Mouse (Mus musculus) limb, embryonic 12.5 days (tissue): Measurements from ENCODE around the gene Capza1. TPM values are rescaled to one million over a fixed set of nuclear protein-coding genes. Genes with fewer than 3 reads are reported as not detected.
"Not testable (repeated sequence)": the region's sequence is repeated elsewhere in the genome, so short reads cannot be mapped to it uniquely, and the experiment has no call there.

ENCODE experiments used
- ATAC-seq: fragments of 200-750 bp; cut with Nextera tagmentation; 2 replicates; pipeline ENCODE4 v1.8.0; 2017; ENCODE audit warnings: low read depth, moderate TSS enrichment; ENCODE audit not compliant: insufficient number of reproducible peaks, insufficient read depth, low FRiP score, low TSS enrichment
- H3K27ac ChIP-seq: fragments of 300-500 bp; sonication (generic); 2 replicates; pipeline ENCODE4 v1.5.1; 2016; ENCODE audit warnings: mild to moderate bottlenecking, moderate library complexity
- H3K27me3 ChIP-seq: fragments of 300-500 bp; sonication (generic); 2 replicates; pipeline ENCODE4 v1.6.1; 2016; ENCODE audit warnings: mild to moderate bottlenecking, moderate library complexity
- H3K36me3 ChIP-seq: fragments of 300-500 bp; sonication (generic); 2 replicates; pipeline ENCODE4 v1.6.1; 2016; ENCODE audit warnings: mild to moderate bottlenecking, moderate library complexity
- H3K4me1 ChIP-seq: fragments of 300-500 bp; sonication (generic); replicated peaks from 2 replicates; pipeline ENCODE4 v1.6.1; 2016
- H3K4me2 ChIP-seq: fragments of 300-500 bp; sonication (generic); 2 replicates; pipeline ENCODE4 v1.6.1; 2016; ENCODE audit warnings: mild to moderate bottlenecking, moderate library complexity
- H3K4me3 ChIP-seq: fragments of 300-500 bp; sonication (generic); replicated peaks from 2 replicates; pipeline ENCODE4 v1.5.1; 2016; ENCODE audit warnings: mild to moderate bottlenecking
- H3K9ac ChIP-seq: fragments of 300-500 bp; sonication (generic); replicated peaks from 2 replicates; pipeline ENCODE4 v1.6.1; 2016; ENCODE audit warnings: mild to moderate bottlenecking, moderate library complexity
- H3K9me3 ChIP-seq: fragments of 300-500 bp; sonication (generic); 2 replicates; pipeline ENCODE4 v1.6.1; 2016; ENCODE audit warnings: mild to moderate bottlenecking, moderate library complexity
- WGBS: fragments of 180-500 bp; shearing (Covaris S2); methylation state at CpG from one replicate; pipeline ENCODE4 v1.1.7; 2016; 5-methylcytosine and 5-hydroxymethylcytosine counted together
- polyA plus RNA-seq: library from polyadenylated mRNA; unstranded; fragments of >200 nt; fragmentation: Nextera tagmentation; extraction: Ambion mirVana; gene quantifications from 2 replicates; pipeline ENCODE4 v1.2.1, GENCODE M21; 2016

Capza1 gene
- polyA plus RNA-seq, 1 experiment from 2014 or later = 183 TPM

DNA sequence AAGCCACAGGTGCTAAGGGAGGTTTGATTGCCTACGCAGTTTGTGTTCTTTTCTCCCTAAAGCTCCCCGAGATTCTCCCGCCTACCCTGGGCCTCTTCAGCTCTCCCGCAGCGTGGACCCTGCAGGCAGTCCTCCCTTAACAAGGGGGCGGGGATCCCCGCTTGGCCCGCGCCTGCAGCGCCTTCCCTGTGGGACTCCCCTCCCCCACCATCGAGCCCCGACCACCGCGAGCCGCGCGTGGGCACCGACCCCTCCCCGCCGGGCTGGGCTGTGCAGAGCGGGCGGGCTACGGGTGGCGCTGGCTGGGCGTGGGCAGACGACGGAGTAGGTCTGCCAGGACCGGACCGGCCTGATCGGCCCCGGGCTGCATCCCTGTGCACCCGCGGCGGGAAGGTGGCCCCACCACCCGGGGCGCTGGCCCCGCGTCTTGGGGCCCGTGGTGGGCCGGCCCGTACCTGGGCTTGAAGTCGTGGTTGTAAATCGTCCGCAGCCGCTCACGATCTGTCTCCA is 46.8 kb downstream of the Capza1 start:
- under 1% methylated on average over 46 of the region's 46 CpGs for WGBS
- H3K4me1 ChIP-seq = peaks cover 28% of the 10 kb centered on the region
- H3K27me3 ChIP-seq = no peaks in the 10 kb centered on the region
- H3K27ac ChIP-seq = peak overlapping the region; percentile 97
- peaks cover 32% of the 10 kb centered on the region; the same call in 1 of the 2 replicates for H3K36me3 ChIP-seq
- H3K4me3 ChIP-seq = peak overlapping the region; percentile 94
- H3K4me2 ChIP-seq = peak overlapping the region; percentile 73
- no peaks in the 10 kb centered on the region for H3K9me3 ChIP-seq
- H3K9ac ChIP-seq = peak overlapping the region; percentile 93
- peak; percentile 74 for ATAC-seq

DNA sequence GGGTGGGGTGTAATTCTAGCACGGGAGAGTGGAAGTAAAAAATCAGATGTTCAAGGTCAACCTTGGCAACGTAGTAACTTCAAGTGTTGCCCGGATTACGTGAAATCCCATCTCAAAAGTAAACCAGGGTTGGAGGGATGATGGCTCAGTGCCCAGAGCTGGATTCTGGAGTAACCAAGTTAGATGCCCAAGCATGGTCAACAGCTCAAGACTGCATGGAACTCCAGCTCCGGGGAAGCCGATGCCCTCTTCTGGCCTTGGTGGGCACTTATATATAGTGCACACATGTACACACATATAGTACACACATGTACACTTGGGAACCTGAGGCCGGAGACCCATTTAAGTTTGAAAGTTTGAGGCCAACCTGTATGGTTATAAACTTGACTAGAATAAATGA is 48.2 kb downstream of the Capza1 start:
- Histone ChIP-seq H3K27ac (no peak overlapping the region), H3K27me3 (no peaks in the 10 kb centered on the region), H3K4me1 (peaks cover 28% of the 10 kb centered on the region), H3K4me2 (no peak overlapping the region), H3K9me3 (no peaks in the 10 kb centered on the region), H3K9ac (no peak overlapping the region), H3K4me3 (no peak overlapping the region), H3K36me3 (peaks cover 26% of the 10 kb centered on the region; the same call in 1 of the 2 replicates)
- 95% methylated on average over 7 of the region's 7 CpGs for WGBS
- no peak for ATAC-seq

DNA sequence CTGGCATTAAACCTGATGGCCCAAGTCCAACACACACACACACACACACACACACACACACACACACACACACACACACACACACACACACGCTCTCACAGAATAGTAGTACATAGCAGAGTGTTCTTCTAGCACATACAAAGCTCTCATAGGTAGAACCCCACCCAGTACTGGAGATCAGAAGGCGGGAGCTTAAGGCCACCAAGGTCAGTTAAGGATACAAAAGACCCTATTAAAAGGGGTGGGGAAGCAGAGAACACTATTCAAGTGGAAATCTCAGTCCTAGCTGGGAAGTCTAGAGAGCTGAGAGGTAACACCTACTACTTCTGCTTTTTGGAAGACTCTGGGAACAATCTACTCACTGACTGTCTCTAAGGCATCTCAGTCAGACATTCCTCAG is 49.0 kb downstream of the Capza1 start:
- H3K9ac ChIP-seq = no peak overlapping the region
- H3K27ac ChIP-seq = no peak overlapping the region
- H3K9me3 ChIP-seq = no peaks in the 10 kb centered on the region
- H3K4me1 ChIP-seq = peaks cover 28% of the 10 kb centered on the region
- WGBS = 92% methylated on average over 2 of the region's 2 CpGs
- no peak for ATAC-seq
- no peak overlapping the region for H3K4me3 ChIP-seq
- no peaks in the 10 kb centered on the region for H3K27me3 ChIP-seq
- H3K36me3 ChIP-seq = peaks cover 21% of the 10 kb centered on the region; the same call in 1 of the 2 replicates
- H3K4me2 ChIP-seq = no peak overlapping the region

DNA sequence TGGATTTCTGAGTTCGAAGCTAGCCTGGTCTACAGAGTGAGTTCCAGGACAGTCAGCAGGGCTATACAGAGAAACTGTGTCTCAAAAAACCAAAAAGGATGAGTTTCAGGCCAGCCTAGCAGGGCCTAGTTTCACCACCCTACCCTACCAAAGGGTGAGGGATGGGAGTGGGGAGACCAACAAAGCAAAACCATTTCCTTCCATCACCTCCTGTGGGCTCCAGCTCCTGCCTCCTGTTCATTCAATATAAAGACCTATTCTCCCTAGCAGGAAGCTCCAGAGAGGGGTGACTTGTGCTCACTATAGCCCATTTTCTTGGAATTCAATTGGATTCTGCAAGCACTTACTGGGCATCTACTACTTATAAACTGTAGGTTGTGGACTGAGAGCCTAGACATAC is 49.6 kb downstream of the Capza1 start:
- Histone ChIP-seq H3K27ac (no peak overlapping the region), H3K4me1 (peaks cover 28% of the 10 kb centered on the region), H3K27me3 (no peaks in the 10 kb centered on the region), H3K9ac (no peak overlapping the region), H3K9me3 (no peaks in the 10 kb centered on the region), H3K4me2 (no peak overlapping the region), H3K36me3 (peaks cover 21% of the 10 kb centered on the region; the same call in 1 of the 2 replicates), H3K4me3 (no peak overlapping the region)
- ATAC-seq = no peak
- WGBS = 94% methylated on average over 1 of the region's 1 CpGs

DNA sequence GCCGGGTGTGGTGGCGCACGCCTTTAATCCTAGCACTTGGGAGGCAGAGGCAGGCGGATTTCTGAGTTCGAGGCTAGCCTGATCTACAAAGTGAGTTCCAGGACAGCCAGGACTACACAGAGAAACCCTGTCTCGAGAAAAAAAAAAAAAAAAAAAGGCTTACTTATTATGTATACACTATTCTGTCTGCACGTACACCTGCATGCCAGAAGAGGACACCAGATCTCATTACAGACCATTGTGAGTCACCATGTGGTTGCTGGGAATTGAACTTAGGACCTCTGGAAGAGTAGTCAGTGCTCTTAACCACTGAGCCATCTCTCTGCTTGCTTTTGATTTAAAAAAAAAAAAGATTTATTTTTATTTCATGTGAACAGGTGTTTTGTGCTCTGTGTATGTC is 51.1 kb downstream of the Capza1 start:
- H3K4me2 ChIP-seq, H3K9ac ChIP-seq, H3K4me3 ChIP-seq, H3K27ac ChIP-seq, H3K9me3 ChIP-seq, H3K27me3 ChIP-seq, ATAC-seq: not testable (repeated sequence)
- Histone ChIP-seq H3K36me3 (peaks cover 24% of the 10 kb centered on the region; the same call in 1 of the 2 replicates), H3K4me1 (peaks cover 15% of the 10 kb centered on the region)
- 93% methylated on average over 7 of the region's 7 CpGs for WGBS

DNA sequence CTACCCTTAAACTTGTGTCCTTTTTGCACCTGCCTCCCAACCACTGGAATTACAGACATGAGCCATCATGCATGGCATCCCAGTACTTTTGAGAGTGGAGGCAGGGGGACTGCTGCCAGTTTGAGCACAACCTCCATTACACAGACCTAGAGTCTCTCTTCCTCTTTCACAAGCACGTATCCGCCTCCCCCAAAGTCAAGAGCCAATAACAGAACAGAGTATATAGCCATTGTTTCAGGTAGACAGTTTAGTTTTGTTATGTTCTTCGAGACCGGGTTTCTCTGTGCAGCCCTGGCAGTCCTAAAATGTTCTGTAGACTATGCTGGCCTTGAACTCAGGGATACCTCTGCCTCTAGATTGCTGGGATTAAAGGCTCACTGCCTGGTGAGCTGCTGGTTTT is 52.1 kb downstream of the Capza1 start:
- 86% methylated on average over 4 of the region's 4 CpGs for WGBS
- no peak overlapping the region for H3K4me2 ChIP-seq
- H3K9me3 ChIP-seq = no peaks in the 10 kb centered on the region
- peaks cover 26% of the 10 kb centered on the region; the same call in 1 of the 2 replicates for H3K36me3 ChIP-seq
- H3K27me3 ChIP-seq = no peaks in the 10 kb centered on the region
- no peak overlapping the region for H3K9ac ChIP-seq
- no peak for ATAC-seq
- peaks cover 14% of the 10 kb centered on the region for H3K4me1 ChIP-seq
- no peak overlapping the region for H3K27ac ChIP-seq
- H3K4me3 ChIP-seq = no peak overlapping the region

DNA sequence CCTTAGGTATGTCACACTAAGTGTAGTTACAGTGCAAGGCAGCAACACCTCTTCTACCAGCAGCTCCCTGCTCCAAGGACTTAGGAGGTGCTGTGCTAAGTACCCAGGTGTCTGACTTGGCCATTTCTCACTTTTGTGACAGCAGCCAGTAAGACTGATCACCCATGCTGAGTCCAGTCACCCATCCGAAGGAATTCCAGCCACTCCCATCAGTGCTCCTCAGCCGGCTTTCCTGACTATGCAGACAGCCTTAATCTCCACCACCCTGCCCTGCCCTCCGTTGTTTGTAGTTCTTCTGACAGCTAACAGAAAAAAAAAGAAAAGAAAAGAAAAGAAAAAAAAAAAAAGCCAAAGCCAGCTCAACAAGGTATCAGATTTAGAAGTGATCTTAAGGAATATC is 52.6 kb downstream of the Capza1 start:
- 27% methylated on average over 3 of the region's 3 CpGs for WGBS
- H3K9ac ChIP-seq = no peak overlapping the region
- H3K4me2 ChIP-seq = no peak overlapping the region
- H3K4me3 ChIP-seq = no peak overlapping the region
- ATAC-seq = no peak
- H3K27me3 ChIP-seq = no peaks in the 10 kb centered on the region
- H3K27ac ChIP-seq = no peak overlapping the region
- no peaks in the 10 kb centered on the region for H3K9me3 ChIP-seq
- H3K36me3 ChIP-seq = peaks cover 29% of the 10 kb centered on the region; the same call in 1 of the 2 replicates
- peaks cover 10% of the 10 kb centered on the region for H3K4me1 ChIP-seq

DNA sequence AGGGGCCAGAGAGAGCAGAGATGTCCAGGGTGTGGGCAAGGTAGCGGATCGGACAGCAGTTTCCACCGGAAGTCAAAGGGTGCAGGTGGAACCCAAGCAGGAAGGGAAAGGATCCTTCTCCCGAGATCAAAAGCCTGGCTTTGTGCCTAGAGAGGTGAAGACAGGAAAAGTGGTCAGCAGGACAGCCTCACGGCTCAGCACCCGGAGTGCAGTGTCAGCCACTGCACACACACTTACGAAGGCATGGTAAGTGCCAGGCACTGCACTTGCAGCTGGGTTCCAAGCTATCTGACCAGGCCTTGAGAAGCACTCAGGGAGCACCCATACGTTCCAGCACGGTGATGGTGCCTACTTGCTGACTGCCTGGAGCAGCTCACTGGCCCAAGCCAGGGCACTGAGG is 58.8 kb downstream of the Capza1 start:
- no peak overlapping the region for H3K9ac ChIP-seq
- H3K4me2 ChIP-seq = no peak overlapping the region
- no peaks in the 10 kb centered on the region for H3K4me1 ChIP-seq
- H3K27ac ChIP-seq = no peak overlapping the region
- peaks cover 57% of the 10 kb centered on the region for H3K36me3 ChIP-seq
- WGBS = 76% methylated on average over 9 of the region's 9 CpGs
- no peak overlapping the region for H3K4me3 ChIP-seq
- H3K27me3 ChIP-seq = no peaks in the 10 kb centered on the region
- H3K9me3 ChIP-seq = no peaks in the 10 kb centered on the region
- ATAC-seq = no peak

DNA sequence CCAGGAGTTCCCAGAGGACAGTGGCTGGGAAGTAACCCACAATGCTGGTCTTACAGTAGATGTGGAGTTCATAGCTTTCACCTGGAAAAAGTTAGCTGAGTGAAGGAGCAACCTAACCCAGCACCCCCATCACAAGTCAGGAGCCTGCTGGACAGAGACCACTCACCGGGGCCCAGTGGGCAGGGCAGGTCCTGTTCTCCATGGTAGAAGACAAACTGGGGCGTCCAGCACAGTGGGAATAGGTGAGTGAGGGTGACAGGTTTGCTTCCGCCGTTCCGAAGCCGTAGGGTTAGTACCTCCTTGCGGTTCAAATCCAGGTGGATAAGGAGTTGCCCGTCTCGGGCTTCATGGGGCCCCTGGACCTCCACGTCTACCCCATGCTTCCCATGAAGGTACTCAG is 60.0 kb downstream of the Capza1 start:
- Histone ChIP-seq H3K4me3 (no peak overlapping the region), H3K9ac (no peak overlapping the region), H3K27ac (no peak overlapping the region), H3K36me3 (peaks cover 70% of the 10 kb centered on the region), H3K9me3 (no peaks in the 10 kb centered on the region), H3K4me2 (no peak overlapping the region), H3K27me3 (no peaks in the 10 kb centered on the region), H3K4me1 (no peaks in the 10 kb centered on the region)
- no peak for ATAC-seq
- WGBS = 90% methylated on average over 10 of the region's 10 CpGs

DNA sequence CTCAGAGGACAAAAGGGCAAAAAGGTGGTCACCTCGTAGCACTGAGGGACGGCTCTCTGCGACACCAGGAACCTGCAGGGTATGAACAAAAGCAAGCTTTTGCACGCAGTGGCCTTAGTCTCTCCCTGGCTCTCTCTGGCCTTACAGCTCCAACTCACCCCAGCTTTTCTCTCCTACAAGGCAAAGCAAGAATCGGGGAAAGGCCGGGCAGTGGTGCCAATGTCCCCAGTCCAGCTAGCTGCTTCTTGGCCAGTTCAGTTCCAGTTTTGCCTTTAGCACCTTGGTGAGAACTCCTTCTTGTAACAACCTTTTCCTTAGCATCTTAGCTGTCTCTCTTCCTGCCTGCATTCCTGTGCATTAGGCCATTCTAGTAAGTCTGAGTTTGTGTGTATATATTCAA is 62.8 kb downstream of the Capza1 start:
- Histone ChIP-seq H3K9me3 (no peaks in the 10 kb centered on the region), H3K36me3 (peaks cover 82% of the 10 kb centered on the region), H3K4me2 (no peak overlapping the region), H3K4me3 (no peak overlapping the region), H3K27me3 (no peaks in the 10 kb centered on the region), H3K4me1 (peaks cover 2% of the 10 kb centered on the region; the same call in 1 of the 2 replicates), H3K27ac (no peak overlapping the region), H3K9ac (no peak overlapping the region)
- ATAC-seq = no peak
- WGBS = 97% methylated on average over 6 of the region's 6 CpGs

DNA sequence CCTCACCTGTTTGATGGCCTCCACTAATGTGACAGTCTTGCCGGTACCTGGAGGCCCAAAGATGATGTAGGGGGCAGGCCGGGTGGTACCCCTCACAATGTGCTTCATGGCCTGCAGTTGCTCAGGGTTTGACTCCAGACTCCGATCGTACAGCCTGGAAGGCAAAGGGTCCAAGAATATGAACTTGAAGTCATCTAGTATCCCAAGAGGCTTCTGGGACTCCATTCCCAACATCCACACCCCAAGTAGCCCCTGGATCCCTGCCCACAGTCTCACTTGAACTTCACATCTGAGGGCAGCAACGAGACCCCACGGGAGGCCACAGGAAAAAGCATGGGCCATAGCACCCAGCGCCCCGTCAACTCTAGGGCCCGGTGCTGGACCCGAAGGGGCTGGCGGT is 63.6 kb downstream of the Capza1 start:
- no peak for ATAC-seq

DNA sequence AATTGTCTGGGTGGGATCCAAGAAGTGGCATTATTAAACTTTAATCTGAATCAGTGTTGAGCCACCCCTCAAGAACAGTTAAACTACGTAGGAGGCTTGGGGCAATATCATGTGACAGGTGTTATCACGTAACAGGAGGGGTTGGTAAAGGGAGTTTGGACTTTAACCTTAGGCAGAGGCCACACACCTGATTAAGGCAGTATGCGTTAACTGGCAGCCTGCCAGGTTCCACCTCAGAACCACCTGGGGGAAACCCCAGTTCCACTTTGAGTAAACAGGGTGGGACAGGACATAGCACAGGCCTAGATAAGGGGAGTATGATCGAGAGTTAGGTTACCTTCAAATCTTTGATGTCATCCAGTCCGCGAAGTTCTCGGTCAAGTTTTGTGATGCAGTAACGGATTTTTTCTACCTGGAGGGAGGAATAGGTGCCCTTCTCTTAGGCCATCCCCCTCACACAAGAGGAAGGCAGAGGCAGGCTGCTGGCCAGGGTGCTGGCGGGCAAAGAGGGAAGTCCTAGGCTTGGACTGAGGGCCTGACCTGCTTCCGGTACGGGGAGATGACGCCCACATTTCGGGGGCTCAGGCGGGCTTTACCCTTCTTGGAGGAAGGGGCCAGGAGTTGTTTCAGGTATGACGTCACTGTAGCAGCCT is 67.7 kb downstream of the Capza1 start:
- no peak overlapping the region for H3K27ac ChIP-seq
- 81% methylated on average over 15 of the region's 15 CpGs for WGBS

More for the DNA sequence above, 63.6 kb downstream of the Capza1 start:
- no peak overlapping the region for H3K4me2 ChIP-seq
- H3K36me3 ChIP-seq = peaks cover 84% of the 10 kb centered on the region
- 97% methylated on average over 11 of the region's 11 CpGs for WGBS
- H3K9ac ChIP-seq = no peak overlapping the region
- H3K27me3 ChIP-seq = no peaks in the 10 kb centered on the region
- H3K4me3 ChIP-seq = no peak overlapping the region
- no peak overlapping the region for H3K27ac ChIP-seq
- no peaks in the 10 kb centered on the region for H3K9me3 ChIP-seq
- H3K4me1 ChIP-seq = peaks cover 10% of the 10 kb centered on the region

More for the DNA sequence above, 67.7 kb downstream of the Capza1 start:
- Histone ChIP-seq H3K4me1 (peaks cover 51% of the 10 kb centered on the region), H3K4me3 (no peak overlapping the region), H3K27me3 (no peaks in the 10 kb centered on the region), H3K4me2 (no peak overlapping the region), H3K9me3 (no peaks in the 10 kb centered on the region), H3K9ac (no peak overlapping the region), H3K36me3 (peaks cover 93% of the 10 kb centered on the region)
- no peak for ATAC-seq
